Mouse (Mus musculus): ENCODE measurements at regions not wholly inside any gene's neighbourhood (a gene's known extent, or its start where the extent isn't known, plus 50 kb on each side); places are given as distances from the start of the nearest gene placed in this dataset.

- TF ChIP-seq POLR2A (IDR thresholded peaks at IDR 0.05; ENCODE audit: low read depth, low read length) (no peak), CTCF (IDR thresholded peaks at IDR 0.05; ENCODE audit: borderline replicate concordance, insufficient read depth, low read length) (no peak)
- no peaks in the 10 kb centered on the region for H3K4me1 ChIP-seq (ENCODE audit: control insufficient read depth, insufficient read depth, low read length)
- no peak overlapping the region for H3K4me3 ChIP-seq (ENCODE audit: insufficient read depth, low read length)
- H3K27ac ChIP-seq (ENCODE audit: insufficient read depth, low read length) = no peak overlapping the region
Measured at GRCm38 (mm10) chr8:90762390-90762789, 54.8 kb downstream of the Gm19935 start.

GRCm38 (mm10) chr8:90761947-90762346 lies 55.2 kb downstream of the Gm19935 start:
- H3K4me3 ChIP-seq (ENCODE audit: insufficient read depth, low read length) = no peak overlapping the region
- H3K4me1 ChIP-seq (ENCODE audit: control insufficient read depth, insufficient read depth, low read length) = no peaks in the 10 kb centered on the region
- no peak for TF ChIP-seq POLR2A (IDR thresholded peaks at IDR 0.05; ENCODE audit: low read depth, low read length)
- no peak for TF ChIP-seq CTCF (IDR thresholded peaks at IDR 0.05; ENCODE audit: borderline replicate concordance, insufficient read depth, low read length)
- no peak overlapping the region for H3K27ac ChIP-seq (ENCODE audit: insufficient read depth, low read length)

GRCm38 (mm10) chr8:90761446-90761845 lies 55.7 kb downstream of the Gm19935 start:
- no peak overlapping the region for H3K4me3 ChIP-seq (ENCODE audit: insufficient read depth, low read length)
- no peak overlapping the region for H3K27ac ChIP-seq (ENCODE audit: insufficient read depth, low read length)
- no peaks in the 10 kb centered on the region for H3K4me1 ChIP-seq (ENCODE audit: control insufficient read depth, insufficient read depth, low read length)
- no peak for TF ChIP-seq CTCF (IDR thresholded peaks at IDR 0.05; ENCODE audit: borderline replicate concordance, insufficient read depth, low read length)
- TF ChIP-seq POLR2A (IDR thresholded peaks at IDR 0.05; ENCODE audit: low read depth, low read length) = no peak

GRCm38 (mm10) chr8:90759531-90759930 lies 57.7 kb downstream of the Gm19935 start:
- H3K4me1 ChIP-seq (ENCODE audit: control insufficient read depth, insufficient read depth, low read length) = no peaks in the 10 kb centered on the region
- no peak overlapping the region for H3K27ac ChIP-seq (ENCODE audit: insufficient read depth, low read length)
- TF ChIP-seq CTCF (IDR thresholded peaks at IDR 0.05; ENCODE audit: borderline replicate concordance, insufficient read depth, low read length) = no peak
- no peak for TF ChIP-seq POLR2A (IDR thresholded peaks at IDR 0.05; ENCODE audit: low read depth, low read length)
- no peak overlapping the region for H3K4me3 ChIP-seq (ENCODE audit: insufficient read depth, low read length)

- H3K27ac ChIP-seq (ENCODE audit: insufficient read depth, low read length) = no peak overlapping the region
- H3K4me1 ChIP-seq (ENCODE audit: control insufficient read depth, insufficient read depth, low read length) = no peaks in the 10 kb centered on the region
- H3K4me3 ChIP-seq (ENCODE audit: insufficient read depth, low read length) = no peak overlapping the region
- TF ChIP-seq POLR2A (IDR thresholded peaks at IDR 0.05; ENCODE audit: low read depth, low read length) = no peak
- no peak for TF ChIP-seq CTCF (IDR thresholded peaks at IDR 0.05; ENCODE audit: borderline replicate concordance, insufficient read depth, low read length)
Measured at GRCm38 (mm10) chr8:90755020-90755419, 62.2 kb downstream of the Gm19935 start.

GRCm38 (mm10) chr8:90743546-90743945 lies 73.6 kb downstream of the Gm19935 start:
- H3K27ac ChIP-seq (ENCODE audit: insufficient read depth, low read length) = no peak overlapping the region
- no peak overlapping the region for H3K4me3 ChIP-seq (ENCODE audit: insufficient read depth, low read length)
- H3K4me1 ChIP-seq (ENCODE audit: control insufficient read depth, insufficient read depth, low read length) = no peaks in the 10 kb centered on the region
- TF ChIP-seq CTCF (IDR thresholded peaks at IDR 0.05; ENCODE audit: borderline replicate concordance, insufficient read depth, low read length) (no peak), POLR2A (IDR thresholded peaks at IDR 0.05; ENCODE audit: low read depth, low read length) (no peak)

GRCm38 (mm10) chr8:90740963-90741733 lies 76.0 kb downstream of the Gm19935 start:
- TF ChIP-seq CTCF (IDR thresholded peaks at IDR 0.05; ENCODE audit: borderline replicate concordance, insufficient read depth, low read length) = no peak
- no peak for TF ChIP-seq POLR2A (IDR thresholded peaks at IDR 0.05; ENCODE audit: low read depth, low read length)
- Histone ChIP-seq H3K4me1 (ENCODE audit: control insufficient read depth, insufficient read depth, low read length) (no peaks in the 10 kb centered on the region), H3K27ac (ENCODE audit: insufficient read depth, low read length) (no peak overlapping the region), H3K4me3 (ENCODE audit: insufficient read depth, low read length) (no peak overlapping the region)

GRCm38 (mm10) chr8:90740302-90740962 lies 76.8 kb downstream of the Gm19935 start:
- H3K27ac ChIP-seq (ENCODE audit: insufficient read depth, low read length) = no peak overlapping the region
- no peak for TF ChIP-seq CTCF (IDR thresholded peaks at IDR 0.05; ENCODE audit: borderline replicate concordance, insufficient read depth, low read length)
- TF ChIP-seq POLR2A (IDR thresholded peaks at IDR 0.05; ENCODE audit: low read depth, low read length) = no peak
- H3K4me3 ChIP-seq (ENCODE audit: insufficient read depth, low read length) = no peak overlapping the region
- H3K4me1 ChIP-seq (ENCODE audit: control insufficient read depth, insufficient read depth, low read length) = no peaks in the 10 kb centered on the region

- no peak for TF ChIP-seq POLR2A (IDR thresholded peaks at IDR 0.05; ENCODE audit: low read depth, low read length)
- no peak for TF ChIP-seq CTCF (IDR thresholded peaks at IDR 0.05; ENCODE audit: borderline replicate concordance, insufficient read depth, low read length)
- no peak overlapping the region for H3K4me3 ChIP-seq (ENCODE audit: insufficient read depth, low read length)
- H3K27ac ChIP-seq (ENCODE audit: insufficient read depth, low read length) = no peak overlapping the region
Measured at GRCm38 (mm10) chr8:90728011-90728410, 89.2 kb downstream of the Gm19935 start.

GRCm38 (mm10) chr8:90725188-90725587 lies 92.0 kb downstream of the Gm19935 start:
- Histone ChIP-seq H3K4me1 (ENCODE audit: control insufficient read depth, insufficient read depth, low read length) (no peaks in the 10 kb centered on the region), H3K27ac (ENCODE audit: insufficient read depth, low read length) (no peak overlapping the region), H3K4me3 (ENCODE audit: insufficient read depth, low read length) (no peak overlapping the region)
- TF ChIP-seq CTCF (IDR thresholded peaks at IDR 0.05; ENCODE audit: borderline replicate concordance, insufficient read depth, low read length) (no peak), POLR2A (IDR thresholded peaks at IDR 0.05; ENCODE audit: low read depth, low read length) (no peak)

More at GRCm38 (mm10) chr8:90728011-90728410, 89.2 kb downstream of the Gm19935 start:
- no peaks in the 10 kb centered on the region for H3K4me1 ChIP-seq (ENCODE audit: control insufficient read depth, insufficient read depth, low read length)

Measured in embryonic fibroblast, embryonic 13.5 days (primary cell).